Mouse (Mus musculus): ENCODE results near the gene Plekha3. TPM values are rescaled to one million over a fixed set of nuclear protein-coding genes. Genes with fewer than 3 reads are reported as not detected.

The Plekha3 gene
- polyA plus RNA-seq, 1 experiment from 2014 or later = 13.0 TPM

DNA sequence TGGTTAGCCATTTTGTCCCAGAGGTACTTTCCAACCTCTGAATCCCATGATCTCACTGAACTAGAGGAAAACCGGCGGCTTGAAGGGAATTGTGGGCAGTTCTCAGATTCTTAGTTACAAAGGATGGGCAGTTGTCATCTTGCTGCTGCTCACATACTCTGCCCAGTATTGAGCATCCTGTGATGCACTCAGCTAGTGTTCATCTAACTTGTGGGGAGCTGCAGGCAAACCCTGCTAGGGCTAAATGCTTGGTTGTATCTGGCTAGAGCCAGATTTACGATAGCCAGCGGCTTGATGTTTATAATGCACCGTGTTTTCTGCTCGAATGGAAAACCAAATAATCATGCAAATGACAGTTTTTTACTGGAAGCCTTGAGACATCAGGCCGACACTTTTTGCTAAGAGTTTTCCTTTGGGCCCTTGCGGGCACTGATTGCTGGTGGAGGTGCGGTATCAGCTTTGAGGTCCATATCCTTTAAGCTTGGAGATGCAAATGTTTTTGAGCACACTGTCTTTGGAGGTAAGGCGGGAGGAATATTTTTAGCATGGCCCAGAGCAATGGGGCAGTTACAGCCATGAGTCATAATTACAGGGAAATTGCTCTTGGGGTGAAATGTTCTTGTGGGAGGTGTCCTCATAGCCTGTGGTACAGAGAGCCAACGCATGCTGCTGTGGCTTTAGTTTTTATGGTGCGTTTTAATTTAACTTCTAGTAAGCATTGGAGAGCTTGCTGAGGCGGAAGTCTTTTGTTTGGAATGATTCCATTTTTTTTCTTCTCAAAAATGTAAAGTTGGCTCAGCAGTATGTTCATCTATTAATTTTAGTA, 1.5 kb downstream of the Plekha3 start:
- H3K9me3 ChIP-seq (ENCODE audit: control insufficient read depth, low read length) = no peaks in the 10 kb centered on the region
- no peak for ATAC-seq (ENCODE audit: insufficient number of reproducible peaks, insufficient read depth, low FRiP score, low read depth)
- WGBS = 70% methylated on average over 13 of the region's 13 CpGs
- H3K4me1 ChIP-seq (ENCODE audit: control insufficient read depth in 2 of 2, insufficient read depth in 2 of 2, low read length in 2 of 2) = peaks cover 6 to 31% of the 10 kb centered on the region in 2 experiments
- H3K9ac ChIP-seq (ENCODE audit: low read length) = peak overlapping the region; percentile 89
- H3K27ac ChIP-seq (replicated peaks in 1 of 2; ENCODE audit: control insufficient read depth in 1 of 2, insufficient read depth in 1 of 2, low read depth in 2 of 2, low read length in 2 of 2) = no peak overlapping the region
- peak overlapping the region in 1 of 2 experiments; percentile 83; a peak in 1 of 4 replicates for H3K4me3 ChIP-seq (ENCODE audit: control insufficient read depth in 1 of 2, insufficient read depth in 1 of 2, low read depth in 1 of 2, low read length in 2 of 2)
- peak overlapping the region; percentile 88 for H3K4me2 ChIP-seq (ENCODE audit: low read length)
- H3K36me3 ChIP-seq (ENCODE audit: control insufficient read depth, insufficient read depth, low read length) = peaks cover 24% of the 10 kb centered on the region
- no peaks in the 10 kb centered on the region for H3K27me3 ChIP-seq (ENCODE audit: control insufficient read depth, insufficient read depth, low read length)

DNA sequence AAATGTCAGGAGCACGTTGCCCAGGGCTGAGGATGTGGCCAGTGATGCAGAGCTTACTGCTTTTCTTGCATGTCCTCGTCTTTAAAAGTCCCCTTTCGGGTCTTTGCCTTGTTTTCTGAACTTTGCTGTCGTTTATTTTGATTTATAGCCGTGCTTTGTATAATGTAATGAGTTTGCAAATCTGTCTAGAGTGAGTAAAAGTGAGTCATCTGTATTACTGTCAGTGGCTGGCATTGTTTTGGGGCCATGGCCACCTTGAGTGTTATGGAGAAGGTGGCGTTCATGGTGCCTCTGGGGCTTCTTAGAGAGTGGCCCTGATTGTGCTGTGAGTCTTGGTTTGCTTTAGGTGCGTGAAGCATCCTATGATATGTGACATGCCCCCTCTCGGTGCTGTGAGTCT, 7.2 kb downstream of the Plekha3 start:
- WGBS = 88% methylated on average over 8 of the region's 8 CpGs
- Histone ChIP-seq H3K27ac (replicated peaks in 1 of 2; ENCODE audit: control insufficient read depth in 1 of 2, insufficient read depth in 1 of 2, low read depth in 2 of 2, low read length in 2 of 2) (no peak overlapping the region), H3K27me3 (ENCODE audit: control insufficient read depth, insufficient read depth, low read length) (no peaks in the 10 kb centered on the region), H3K4me2 (ENCODE audit: low read length) (no peak overlapping the region), H3K4me3 (ENCODE audit: control insufficient read depth in 1 of 2, insufficient read depth in 1 of 2, low read depth in 1 of 2, low read length in 2 of 2) (no peak overlapping the region), H3K4me1 (ENCODE audit: control insufficient read depth in 2 of 2, insufficient read depth in 2 of 2, low read length in 2 of 2) (no peaks in the 10 kb centered on the region), H3K36me3 (ENCODE audit: control insufficient read depth, insufficient read depth, low read length) (peaks cover 80% of the 10 kb centered on the region), H3K9me3 (ENCODE audit: control insufficient read depth, low read length) (no peaks in the 10 kb centered on the region), H3K9ac (ENCODE audit: low read length) (no peak overlapping the region)
- no peak for ATAC-seq (ENCODE audit: insufficient number of reproducible peaks, insufficient read depth, low FRiP score, low read depth)

DNA sequence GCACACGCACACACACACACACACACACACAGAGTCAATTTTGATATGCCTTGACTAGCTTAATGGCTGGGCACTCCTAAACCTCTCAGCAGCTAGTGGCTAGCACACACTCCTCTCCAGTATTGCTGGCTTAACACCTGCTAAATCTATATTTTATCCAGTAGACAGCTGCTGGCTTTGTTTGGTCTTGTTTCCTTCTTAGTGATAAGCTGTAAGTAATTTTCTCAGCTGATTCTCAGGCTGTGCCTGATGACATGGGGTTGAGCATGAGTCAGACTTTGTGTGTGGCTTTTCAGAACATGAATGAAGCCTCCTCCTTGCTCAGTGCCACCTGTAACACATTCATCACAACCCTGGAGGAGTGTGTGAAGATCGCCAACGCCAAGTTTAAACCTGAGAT, 11.9 kb downstream of the Plekha3 start:
- Histone ChIP-seq H3K27me3 (ENCODE audit: control insufficient read depth, insufficient read depth, low read length) (no peaks in the 10 kb centered on the region), H3K27ac (replicated peaks in 1 of 2; ENCODE audit: control insufficient read depth in 1 of 2, insufficient read depth in 1 of 2, low read depth in 2 of 2, low read length in 2 of 2) (no peak overlapping the region), H3K9ac (ENCODE audit: low read length) (no peak overlapping the region), H3K36me3 (ENCODE audit: control insufficient read depth, insufficient read depth, low read length) (peaks cover 73% of the 10 kb centered on the region), H3K4me3 (ENCODE audit: control insufficient read depth in 1 of 2, insufficient read depth in 1 of 2, low read depth in 1 of 2, low read length in 2 of 2) (no peak overlapping the region), H3K4me2 (ENCODE audit: low read length) (no peak overlapping the region), H3K4me1 (ENCODE audit: control insufficient read depth in 2 of 2, insufficient read depth in 2 of 2, low read length in 2 of 2) (peaks cover 7 to 12% of the 10 kb centered on the region in 2 experiments), H3K9me3 (ENCODE audit: control insufficient read depth, low read length) (no peaks in the 10 kb centered on the region)
- no peak for ATAC-seq (ENCODE audit: insufficient number of reproducible peaks, insufficient read depth, low FRiP score, low read depth)
- 90% methylated on average over 3 of the region's 3 CpGs for WGBS

DNA sequence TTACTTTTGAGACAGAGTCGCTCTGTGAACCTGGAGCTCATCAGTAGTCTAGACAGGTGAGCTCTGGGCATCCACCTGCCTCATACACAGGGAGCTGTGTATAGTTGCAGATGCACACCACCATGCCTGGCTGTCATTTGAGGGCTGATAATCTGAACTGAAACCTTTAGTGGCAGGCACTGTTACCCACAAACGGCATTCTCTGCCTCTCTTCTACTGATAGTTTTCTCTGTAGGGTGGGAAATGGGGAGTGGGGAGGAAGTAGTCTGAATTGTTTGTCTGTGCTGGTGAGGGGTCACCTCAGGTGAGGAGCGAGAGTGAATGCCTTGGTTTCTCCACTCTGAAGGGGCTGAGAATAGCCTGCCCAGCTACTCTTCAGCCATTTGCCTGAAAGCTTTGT, 12.5 kb downstream of the Plekha3 start:
- H3K36me3 ChIP-seq (ENCODE audit: control insufficient read depth, insufficient read depth, low read length) = peaks cover 73% of the 10 kb centered on the region
- H3K9me3 ChIP-seq (ENCODE audit: control insufficient read depth, low read length) = no peaks in the 10 kb centered on the region
- H3K27ac ChIP-seq (replicated peaks in 1 of 2; ENCODE audit: control insufficient read depth in 1 of 2, insufficient read depth in 1 of 2, low read depth in 2 of 2, low read length in 2 of 2) = no peak overlapping the region; a peak in 1 of 4 replicates
- H3K27me3 ChIP-seq (ENCODE audit: control insufficient read depth, insufficient read depth, low read length) = no peaks in the 10 kb centered on the region
- no peak overlapping the region for H3K4me2 ChIP-seq (ENCODE audit: low read length)
- WGBS = 64% methylated on average over 3 of the region's 3 CpGs
- no peak overlapping the region for H3K9ac ChIP-seq (ENCODE audit: low read length)
- no peak for ATAC-seq (ENCODE audit: insufficient number of reproducible peaks, insufficient read depth, low FRiP score, low read depth)
- H3K4me1 ChIP-seq (ENCODE audit: control insufficient read depth in 2 of 2, insufficient read depth in 2 of 2, low read length in 2 of 2) = peaks cover 7 to 12% of the 10 kb centered on the region in 2 experiments
- H3K4me3 ChIP-seq (ENCODE audit: control insufficient read depth in 1 of 2, insufficient read depth in 1 of 2, low read depth in 1 of 2, low read length in 2 of 2) = no peak overlapping the region

DNA sequence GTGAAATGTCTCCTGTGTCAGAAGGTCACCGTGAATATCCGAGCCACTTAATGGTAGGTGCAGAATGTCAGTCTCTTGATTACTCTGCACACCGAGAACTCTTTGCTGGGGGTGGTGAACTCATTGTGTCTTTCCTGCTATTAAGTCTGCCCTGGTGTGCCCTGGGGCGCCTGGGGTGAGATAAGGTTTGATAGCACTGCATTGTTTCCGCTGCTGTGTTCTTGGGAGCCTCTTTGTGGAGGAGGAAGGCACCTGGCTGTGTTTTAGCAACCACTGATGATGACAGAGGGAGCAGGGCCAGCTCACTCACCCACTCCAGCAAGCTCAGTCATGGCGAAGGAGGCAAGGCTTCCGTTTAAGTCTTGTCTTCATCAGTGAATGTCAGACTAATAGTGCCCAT, 13.1 kb downstream of the Plekha3 start:
- peak overlapping the region in 1 of 2 experiments; percentile 8; a peak in 1 of 4 replicates for H3K27ac ChIP-seq (replicated peaks in 1 of 2; ENCODE audit: control insufficient read depth in 1 of 2, insufficient read depth in 1 of 2, low read depth in 2 of 2, low read length in 2 of 2)
- H3K36me3 ChIP-seq (ENCODE audit: control insufficient read depth, insufficient read depth, low read length) = peaks cover 73% of the 10 kb centered on the region
- 20% methylated on average over 7 of the region's 7 CpGs for WGBS
- no peaks in the 10 kb centered on the region for H3K27me3 ChIP-seq (ENCODE audit: control insufficient read depth, insufficient read depth, low read length)
- no peaks in the 10 kb centered on the region for H3K9me3 ChIP-seq (ENCODE audit: control insufficient read depth, low read length)
- H3K4me1 ChIP-seq (ENCODE audit: control insufficient read depth in 2 of 2, insufficient read depth in 2 of 2, low read length in 2 of 2) = peaks cover 7 to 12% of the 10 kb centered on the region in 2 experiments
- H3K4me3 ChIP-seq (ENCODE audit: control insufficient read depth in 1 of 2, insufficient read depth in 1 of 2, low read depth in 1 of 2, low read length in 2 of 2) = no peak overlapping the region
- peak; percentile 31; the same call in 1 of the 2 replicates for ATAC-seq (ENCODE audit: insufficient number of reproducible peaks, insufficient read depth, low FRiP score, low read depth)
- no peak overlapping the region for H3K4me2 ChIP-seq (ENCODE audit: low read length)
- H3K9ac ChIP-seq (ENCODE audit: low read length) = no peak overlapping the region

GRCm38 (mm10) chr2:76690436-76691204, 15.5 kb downstream of the Plekha3 start:
- H3K4me3 ChIP-seq (ENCODE audit: control insufficient read depth in 1 of 2, insufficient read depth in 1 of 2, low read depth in 1 of 2, low read length in 2 of 2) = no peak overlapping the region
- no peak overlapping the region for H3K9ac ChIP-seq (ENCODE audit: low read length)
- no peaks in the 10 kb centered on the region for H3K27me3 ChIP-seq (ENCODE audit: control insufficient read depth, insufficient read depth, low read length)
- H3K9me3 ChIP-seq (ENCODE audit: control insufficient read depth, low read length) = no peaks in the 10 kb centered on the region
- H3K27ac ChIP-seq (replicated peaks in 1 of 2; ENCODE audit: control insufficient read depth in 1 of 2, insufficient read depth in 1 of 2, low read depth in 2 of 2, low read length in 2 of 2) = no peak overlapping the region
- H3K4me1 ChIP-seq (ENCODE audit: control insufficient read depth in 2 of 2, insufficient read depth in 2 of 2, low read length in 2 of 2) = peaks cover 7 to 12% of the 10 kb centered on the region in 2 experiments
- H3K36me3 ChIP-seq (ENCODE audit: control insufficient read depth, insufficient read depth, low read length) = peaks cover 73% of the 10 kb centered on the region
- ATAC-seq (ENCODE audit: insufficient number of reproducible peaks, insufficient read depth, low FRiP score, low read depth) = no peak
- no peak overlapping the region for H3K4me2 ChIP-seq (ENCODE audit: low read length)
- WGBS = 68% methylated on average over 12 of the region's 12 CpGs

GRCm38 (mm10) chr2:76693765-76694164, 18.7 kb downstream of the Plekha3 start:
- no peaks in the 10 kb centered on the region for H3K4me1 ChIP-seq (ENCODE audit: control insufficient read depth in 2 of 2, insufficient read depth in 2 of 2, low read length in 2 of 2)
- no peaks in the 10 kb centered on the region for H3K27me3 ChIP-seq (ENCODE audit: control insufficient read depth, insufficient read depth, low read length)
- H3K4me3 ChIP-seq (ENCODE audit: control insufficient read depth in 1 of 2, insufficient read depth in 1 of 2, low read depth in 1 of 2, low read length in 2 of 2) = no peak overlapping the region
- H3K4me2 ChIP-seq (ENCODE audit: low read length) = no peak overlapping the region
- no peak overlapping the region for H3K9ac ChIP-seq (ENCODE audit: low read length)
- no peak overlapping the region for H3K27ac ChIP-seq (replicated peaks in 1 of 2; ENCODE audit: control insufficient read depth in 1 of 2, insufficient read depth in 1 of 2, low read depth in 2 of 2, low read length in 2 of 2)
- no peak for ATAC-seq (ENCODE audit: insufficient number of reproducible peaks, insufficient read depth, low FRiP score, low read depth)
- H3K36me3 ChIP-seq (ENCODE audit: control insufficient read depth, insufficient read depth, low read length) = peaks cover 59% of the 10 kb centered on the region
- 79% methylated on average over 5 of the region's 5 CpGs for WGBS
- no peaks in the 10 kb centered on the region for H3K9me3 ChIP-seq (ENCODE audit: control insufficient read depth, low read length)

All from heart, embryonic 14.5 days (tissue).